Mouse (Mus musculus): ENCODE measurements around the gene 1700069L16Rik.

Gene 1700069L16Rik

GRCm38 (mm10) chr5:113724446-113724845, at the start of gene 1700069L16Rik:
Gene 1700069L16Rik (minus strand): TSS chr5:113724772.
- in situ Hi-C loops (cut with MseI, MboI) = loop anchor here (5.0 to 10.0 kb wide), 3 partner anchors 137 to 252 kb away; no protein-coding TSS in a partner anchor

DNA sequence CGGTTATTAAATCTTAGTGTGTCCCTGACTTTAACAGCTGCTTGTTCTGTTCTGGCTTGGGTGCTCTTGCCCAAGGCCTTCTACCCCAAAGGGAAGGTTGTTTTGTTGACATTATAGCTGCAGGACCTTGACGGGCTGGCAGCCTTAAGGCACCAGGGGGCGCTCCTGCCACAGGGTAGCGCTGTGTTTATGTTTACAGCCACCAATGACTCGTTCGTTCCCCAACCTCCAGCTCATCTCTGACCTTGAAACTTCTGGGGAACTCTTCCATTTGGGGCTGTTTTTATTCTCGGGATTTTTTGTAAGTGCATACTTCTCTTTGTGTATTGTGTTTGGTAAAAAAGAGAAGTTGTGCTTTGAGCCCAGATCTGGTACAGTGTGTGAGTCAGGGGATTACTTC, 49.1 kb upstream of the 1700069L16Rik start:
- in situ Hi-C loops (cut with MseI, MboI) = loop anchor here in 1 of 2 experiments (5.0 kb wide), 1 partner anchor 34 kb away; no protein-coding TSS in a partner anchor

DNA sequence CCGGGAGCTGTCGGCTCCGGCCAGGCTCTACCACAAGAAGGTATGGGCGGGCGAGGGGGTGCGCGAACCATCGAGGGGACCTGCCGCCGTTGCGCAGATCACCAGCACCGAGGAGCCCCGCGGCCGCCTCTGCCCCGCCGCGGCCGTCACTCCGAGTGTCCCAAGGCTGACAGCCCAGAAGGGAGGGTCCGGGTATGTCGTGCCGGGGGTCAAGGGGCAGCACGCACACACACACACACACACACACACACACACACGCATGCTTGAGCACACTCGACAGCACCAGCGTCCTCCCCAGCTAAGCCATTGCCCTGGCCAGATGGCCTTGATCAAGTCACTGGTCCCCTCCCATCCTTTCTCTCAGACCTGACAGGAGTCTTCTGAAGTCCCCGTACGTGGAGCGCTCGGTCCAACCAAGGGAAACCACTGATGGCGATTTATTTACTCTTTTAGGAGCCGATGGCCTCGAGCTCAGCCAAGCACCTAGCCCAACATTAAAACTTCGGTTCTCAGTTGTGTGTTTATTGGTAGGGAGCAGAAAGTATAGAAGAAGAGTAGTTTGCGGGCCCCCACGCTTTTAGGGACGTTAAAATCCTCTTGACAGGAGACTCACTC, 48.4 kb upstream of the 1700069L16Rik start:
- in situ Hi-C loops (cut with MseI, MboI) = loop anchor here in 1 of 2 experiments (5.0 kb wide), 1 partner anchor 34 kb away; no protein-coding TSS in a partner anchor

DNA sequence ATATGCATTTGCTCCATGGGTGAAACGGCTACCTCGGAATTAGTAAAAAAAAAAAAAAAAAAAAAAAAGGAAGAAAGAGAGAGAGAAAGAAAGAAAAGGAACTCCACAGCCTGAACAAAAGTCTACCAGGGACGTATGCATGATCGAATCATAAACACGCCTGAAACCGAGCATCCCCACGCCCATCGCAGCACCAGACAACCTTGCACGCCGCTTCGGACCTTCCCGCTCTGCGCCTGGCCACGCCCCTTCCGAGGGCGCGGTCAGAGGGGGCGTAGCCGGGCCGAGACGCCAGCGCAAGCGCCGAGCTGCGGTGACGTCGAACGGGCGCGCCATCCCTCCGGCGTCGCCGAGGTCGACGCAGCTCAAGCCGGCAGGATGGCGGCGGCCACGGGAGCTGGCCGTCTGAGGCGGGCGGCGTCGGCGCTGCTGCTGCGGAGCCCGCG, 47.9 kb upstream of the 1700069L16Rik start, which contains the start of the genes Sart3 and Iscu:
TSS of gene Sart3 (minus strand) at position 61 of the 446 bp plus-strand sequence.
TSS of gene Iscu (plus strand) at position 299 of the 446 bp plus-strand sequence.
- in situ Hi-C loops (cut with MseI, MboI) = loop anchor here in 1 of 2 experiments (5.0 kb wide), 1 partner anchor 35 kb away; no protein-coding TSS in a partner anchor

DNA sequence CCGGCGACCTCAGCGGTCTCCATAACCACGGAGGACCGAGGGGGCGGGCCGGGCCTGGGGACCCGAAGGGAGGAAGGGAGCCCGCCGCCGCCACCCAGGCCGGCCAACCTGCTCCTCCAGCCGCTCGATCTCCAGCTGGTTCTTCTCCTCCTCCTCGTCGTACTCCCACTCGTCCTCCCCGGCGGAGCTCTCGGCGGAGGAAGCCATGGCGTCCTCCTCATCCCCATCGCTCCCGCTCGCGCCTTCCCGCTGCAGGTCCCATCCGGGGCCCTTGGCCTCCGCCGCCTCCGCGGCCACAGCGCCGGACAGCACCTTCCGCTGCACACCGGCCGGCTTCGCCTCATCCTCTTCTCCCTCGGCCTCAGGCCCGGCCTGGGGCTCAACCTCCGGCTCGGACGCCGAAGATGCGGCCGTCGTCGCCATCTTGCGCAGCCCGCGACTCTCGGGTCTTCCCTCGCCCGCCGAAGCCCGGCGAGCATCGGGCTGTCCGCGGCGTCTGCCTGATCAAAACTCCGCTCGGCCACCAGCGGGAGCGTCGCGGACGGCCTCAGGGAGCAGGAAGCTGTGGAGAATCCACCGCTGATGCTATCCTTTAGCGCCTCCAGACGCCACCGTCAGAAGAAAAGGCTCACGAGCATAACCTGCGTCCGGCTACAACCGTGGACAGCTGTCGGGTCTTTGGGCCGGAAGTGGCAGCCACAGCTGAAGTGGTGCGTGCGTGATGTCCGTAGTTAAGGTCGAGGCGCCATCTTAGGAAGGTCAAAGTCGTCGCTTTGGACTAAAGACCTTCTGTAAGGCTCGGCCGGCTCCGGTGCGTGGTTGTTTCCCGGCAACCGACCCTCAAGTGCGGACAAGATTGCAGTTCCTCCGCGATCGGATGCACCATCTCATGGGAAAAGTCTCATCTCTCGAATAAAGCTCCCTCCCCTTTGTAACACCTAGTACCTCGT, 46.9 kb upstream of the 1700069L16Rik start:
- in situ Hi-C loops (cut with MseI, MboI) = loop anchor here in 1 of 2 experiments (5.0 kb wide), 1 partner anchor 36 kb away; no protein-coding TSS in a partner anchor

- in situ Hi-C loops (cut with MseI, MboI) = no loop called here
These were observed 44.2 kb upstream of the 1700069L16Rik start for GRCm38 (mm10) chr5:113768806-113769205.

DNA sequence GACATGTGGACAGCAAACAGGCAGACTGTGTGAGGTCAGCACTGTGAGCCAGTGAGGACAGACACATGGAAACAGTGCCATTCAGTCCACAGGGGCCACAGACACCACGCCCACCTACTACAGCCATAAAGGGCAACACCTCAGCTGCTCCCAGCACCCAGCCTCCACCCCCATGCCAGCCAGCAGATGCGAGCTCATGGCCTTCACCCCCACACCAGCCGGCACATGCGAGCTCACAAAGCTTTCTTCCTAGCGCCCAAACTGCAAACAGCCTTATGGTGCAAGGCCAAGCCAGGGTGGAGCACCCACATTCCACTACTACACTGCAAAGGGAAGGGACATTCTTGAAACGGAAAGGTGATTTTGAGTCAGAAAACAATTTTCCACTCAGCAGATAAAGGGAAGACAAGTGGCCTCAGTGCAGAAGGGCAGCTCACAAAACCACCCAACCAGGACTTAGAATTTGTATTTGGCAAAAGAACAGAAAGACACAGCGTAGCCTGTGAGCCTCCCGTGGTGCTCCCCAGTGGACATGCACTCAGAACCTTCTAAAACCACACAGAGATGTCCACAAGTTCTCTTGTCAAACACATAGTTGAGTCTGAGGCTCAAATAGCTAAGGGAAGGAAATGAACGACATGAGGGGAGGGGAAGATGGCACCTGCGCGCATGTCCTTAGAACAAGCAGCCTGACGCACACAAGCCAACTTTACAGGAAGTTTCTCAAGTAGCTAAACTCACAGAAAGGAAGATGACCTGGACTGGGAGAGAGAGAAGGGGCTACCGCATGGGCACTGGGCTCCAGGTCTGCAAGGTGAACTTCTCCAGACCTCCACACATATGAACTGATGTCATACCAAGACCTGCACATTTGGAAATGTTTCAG, 41.3 kb upstream of the 1700069L16Rik start:
- in situ Hi-C loops (cut with MseI, MboI) = no loop called here

GRCm38 (mm10) chr5:113764426-113764825, 39.9 kb upstream of the 1700069L16Rik start:
- in situ Hi-C loops (cut with MseI, MboI) = no loop called here

- in situ Hi-C loops (cut with MseI, MboI) = no loop called here
These were observed 37.0 kb upstream of the 1700069L16Rik start for GRCm38 (mm10) chr5:113761585-113761984.

GRCm38 (mm10) chr5:113755347-113756030, 30.9 kb upstream of the 1700069L16Rik start:
- in situ Hi-C loops (cut with MseI, MboI) = no loop called here

DNA sequence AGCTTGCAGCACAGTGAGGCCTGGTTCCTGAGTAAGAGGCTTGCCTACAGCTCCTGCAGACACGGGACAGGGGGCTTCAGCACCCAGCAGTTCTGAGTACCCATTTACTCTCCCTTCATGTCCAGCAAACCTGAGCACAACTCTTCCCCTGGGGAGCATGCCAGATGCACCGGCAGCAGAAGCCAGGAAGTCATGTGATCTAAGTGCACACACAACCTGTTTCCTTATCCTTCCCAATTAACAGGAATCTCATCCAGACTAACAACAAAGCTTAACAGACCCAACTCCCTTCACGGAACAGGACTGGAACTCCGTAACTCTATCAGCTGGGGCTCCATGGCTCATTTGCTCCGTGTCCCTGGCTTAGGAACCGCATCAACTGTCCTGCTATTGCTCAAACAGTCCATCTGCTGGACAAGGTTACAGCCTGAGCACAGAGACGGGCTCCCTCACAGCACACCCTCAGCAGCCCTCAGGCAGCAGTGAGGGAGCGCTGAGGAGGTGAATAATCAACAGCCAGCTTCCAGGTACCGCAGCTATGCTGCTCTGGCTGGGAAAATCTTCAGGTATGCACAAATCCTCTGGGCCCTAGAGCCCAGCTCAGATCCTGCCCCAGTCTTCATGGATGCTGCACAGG, 27.1 kb upstream of the 1700069L16Rik start:
- in situ Hi-C loops (cut with MseI, MboI) = no loop called here

- in situ Hi-C loops (cut with MseI, MboI) = no loop called here
These were observed 24.2 kb upstream of the 1700069L16Rik start for GRCm38 (mm10) chr5:113748556-113749331.

GRCm38 (mm10) chr5:113747629-113748028, 23.1 kb upstream of the 1700069L16Rik start:
- in situ Hi-C loops (cut with MseI, MboI) = no loop called here

DNA sequence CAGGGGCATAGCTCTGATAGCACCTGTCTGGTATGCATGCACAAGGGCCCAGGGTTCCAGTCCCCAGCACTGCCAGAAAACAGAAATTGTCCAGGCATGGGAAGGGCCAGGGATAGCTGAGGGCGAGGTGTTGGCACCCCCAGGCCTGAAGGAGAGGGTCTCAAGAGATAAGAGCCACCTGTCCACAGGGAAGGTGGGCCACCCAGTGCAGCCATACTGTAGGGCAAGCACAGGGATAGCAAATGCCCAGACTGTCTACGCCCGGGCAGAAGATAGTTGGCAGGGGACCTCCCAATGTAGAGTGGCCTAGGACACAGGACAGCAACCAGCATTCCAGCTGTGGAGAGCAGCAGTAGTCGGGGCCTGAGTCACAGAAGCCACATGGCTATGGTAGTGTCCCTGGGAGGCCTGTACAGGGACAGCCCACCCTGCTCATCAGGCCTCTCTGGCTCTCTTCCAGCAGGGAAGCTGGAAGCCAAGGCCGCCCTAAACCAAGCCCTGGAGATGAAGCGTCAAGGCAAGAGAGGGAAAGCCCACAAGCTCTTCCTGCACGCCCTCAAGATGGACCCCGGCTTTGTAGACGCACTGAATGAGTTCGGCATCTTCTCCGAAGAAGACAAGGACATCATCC, 13.2 kb upstream of the 1700069L16Rik start:
- in situ Hi-C loops (cut with MseI, MboI) = no loop called here

DNA sequence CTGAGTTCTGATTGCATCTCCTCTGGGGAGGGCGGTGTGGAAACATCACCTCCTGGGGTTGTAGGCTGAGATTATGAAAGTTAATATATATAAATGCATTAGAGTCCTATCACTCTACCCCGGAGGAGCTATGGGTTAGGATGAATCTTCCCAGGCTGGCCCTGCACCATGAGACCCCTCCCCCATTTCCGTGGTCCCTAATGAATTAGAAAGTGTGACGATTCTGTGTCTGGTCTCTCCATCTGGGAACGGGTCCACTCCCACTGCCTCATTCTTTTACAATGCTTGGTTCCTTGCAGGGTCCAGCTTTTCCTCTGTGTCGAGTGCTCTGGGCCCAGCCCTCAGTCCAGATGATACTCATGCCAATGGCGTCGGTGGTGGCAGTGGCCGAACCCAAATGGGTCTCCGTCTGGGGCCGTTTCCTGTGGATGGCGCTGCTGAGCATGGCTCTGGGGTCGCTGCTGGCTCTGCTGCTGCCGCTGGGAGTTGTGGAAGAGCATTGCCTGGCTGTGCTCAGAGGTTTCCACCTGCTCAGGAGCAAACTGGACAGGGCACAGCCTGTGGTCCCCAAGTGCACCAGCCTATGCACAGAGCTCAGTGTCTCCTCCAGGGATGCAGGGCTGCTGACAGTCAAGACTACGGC, 12.1 kb upstream of the 1700069L16Rik start:
- in situ Hi-C loops (cut with MseI, MboI) = no loop called here

DNA sequence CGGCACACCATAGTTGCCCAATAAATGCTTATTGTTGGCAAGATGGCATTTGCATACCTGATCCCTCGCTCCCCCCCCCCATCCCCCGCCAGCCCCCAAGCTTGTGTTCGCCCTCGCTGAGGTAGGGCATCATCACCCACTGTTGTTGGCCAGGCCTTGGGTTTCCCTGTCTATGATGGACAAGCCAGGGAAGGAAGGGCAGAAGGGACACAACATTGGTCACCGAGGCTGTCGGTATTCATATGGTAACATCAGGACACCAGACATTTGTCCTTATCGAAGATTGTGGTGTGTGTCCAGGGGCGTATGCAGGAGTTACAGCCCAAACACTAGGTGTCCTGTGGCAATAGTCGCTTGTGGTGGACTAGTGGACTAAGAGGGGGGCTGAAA, 11.5 kb upstream of the 1700069L16Rik start:
- in situ Hi-C loops (cut with MseI, MboI) = no loop called here

GRCm38 (mm10) chr5:113735345-113736112, 11.0 kb upstream of the 1700069L16Rik start, which contains the start of gene Ficd:
Gene Ficd (plus strand): TSS chr5:113735803.
- in situ Hi-C loops (cut with MseI, MboI) = no loop called here

All from mouse trophoblast stem cell (cell line).